In genomic region chr15:95640347-95640746, GRCm38 (mm10) we compare ENCODE assay signal across 12 mouse cellular contexts. TPM values are rescaled to one million over a fixed set of nuclear protein-coding genes. Genes with fewer than 3 reads are reported as not detected.
DNase-seq lines count a peak whose midpoint lies in the region; ATAC-seq lines count a peak whose summit lies in the region.
"Had no signal": no experiment of that assay in that cellular context is flagged by ENCODE, and none has a peak within 500 bp of the region (broad histone marks: within the 10 kb centered on the region; RNA-seq: fewer than 3 reads in every experiment).

No protein-coding gene starts in this region.

- DNase-seq in kidney, postnatal 4 days, result peak; percentile 26 to 34
- DNase-seq in kidney, postnatal 36 days, result no peak
- peak; percentile 58 for DNase-seq in embryo, embryonic 10 days (ENCODE audit: low spot score)
- peak; percentile 30 for DNase-seq in hindbrain, embryonic 10.5 days (ENCODE audit: low spot score)
- peak; percentile 28 for DNase-seq in neural tube, embryonic 10.5 days (ENCODE audit: extremely low spot score, low spot score)
- DNase-seq in ovary, adult 18-20 months (ENCODE audit: low spot score), result no peak
- DNase-seq in left cerebral cortex, adult 11 months (ENCODE audit: low spot score), result no peak
- DNase-seq: adrenal gland, adult 2 months; heart, adult 2 months had no signal

- peaks cover 99% of the 10 kb centered on the region for H3K27me3 ChIP-seq in hindbrain, embryonic 10.5 days (ENCODE audit: insufficient read depth, poor library complexity, severe bottlenecking)
- H3K27me3 ChIP-seq in heart, embryonic 12.5 days (replicated peaks), result peaks cover 14% of the 10 kb centered on the region; the same call in 1 of the 2 replicates

- no peaks in the 10 kb centered on the region for H3K36me3 ChIP-seq in hindbrain, embryonic 10.5 days
- H3K36me3 ChIP-seq in heart, embryonic 12.5 days, result no peaks in the 10 kb centered on the region

- WGBS in hindbrain, embryonic 10.5 days, result 5% methylated on average over 11 of the region's 11 CpGs
- WGBS in heart, embryonic 12.5 days, result 21% methylated on average over 11 of the region's 11 CpGs

- ATAC-seq in heart, embryonic 12.5 days (ENCODE audit: insufficient number of reproducible peaks, low FRiP score), result no peak
- ATAC-seq: CD4-positive, CD25-positive, alpha-beta regulatory T cell, adult 4 months; lung, postnatal 0 days had no signal

- peak overlapping the region; percentile 34; the same call in 1 of the 2 replicates for H3K4me3 ChIP-seq in hindbrain, embryonic 10.5 days
- H3K4me3 ChIP-seq in heart, embryonic 12.5 days, result no peak overlapping the region
- H3K4me3 ChIP-seq: heart, adult 2 months had no signal

- no peak overlapping the region for H3K4me2 ChIP-seq in heart, embryonic 12.5 days

- no peaks in the 10 kb centered on the region for H3K9me3 ChIP-seq in hindbrain, embryonic 10.5 days
- H3K9me3 ChIP-seq in heart, embryonic 12.5 days (replicated peaks), result no peaks in the 10 kb centered on the region

- H3K27ac ChIP-seq in hindbrain, embryonic 10.5 days, result peak overlapping the region; percentile 70; the same call in 1 of the 2 replicates
- H3K27ac ChIP-seq in heart, embryonic 12.5 days (ENCODE audit: poor library complexity, severe bottlenecking), result no peak overlapping the region
- H3K27ac ChIP-seq: heart, adult 2 months had no signal

- no peak overlapping the region for H3K9ac ChIP-seq in heart, embryonic 12.5 days

- H3K4me1 ChIP-seq in hindbrain, embryonic 10.5 days (replicated peaks), result peaks cover 45% of the 10 kb centered on the region
- H3K4me1 ChIP-seq in heart, embryonic 12.5 days (replicated peaks), result no peaks in the 10 kb centered on the region

RNA-seq across cellular contexts. Expression of gene Dbx2, which starts 15.4 kb away (rescaled TPM):
- 5.5 and 7.4 TPM in 2 replicates for polyA plus RNA-seq in hindbrain, embryonic 10.5 days (2016; fragmentation: Nextera tagmentation; extraction: Ambion mirVana)
- not detected in 2 replicates for polyA plus RNA-seq in heart, embryonic 12.5 days (2016; fragmentation: Nextera tagmentation; extraction: Ambion mirVana)
- polyA plus RNA-seq: CD4-positive, CD25-positive, alpha-beta regulatory T cell, adult 4 months; heart, adult 2 months; lung, postnatal 0 days had no signal

Comparison
In these comparisons a context has a peak if more than half of its experiments do, and no peak if none do; other contexts are left out.
1. DNase-seq: peak in kidney, postnatal 4 days (2 of 2), embryo, embryonic 10 days (single experiment), hindbrain, embryonic 10.5 days (single experiment) and neural tube, embryonic 10.5 days (single experiment); none in kidney, postnatal 36 days (0 of 2), ovary, adult 18-20 months (single experiment) and left cerebral cortex, adult 11 months (single experiment).